Mouse (Mus musculus) cerebellum, postnatal 10 days (tissue): ENCODE measurements around the gene 4930544D05Rik.
A peak's percentile ranks its signal among the peaks of the same experiment; 100 is the strongest.

Source experiments
- DNase-seq, 2 experiments: peaks; one replicate each; pipeline ENCODE4 v3.0.0; 2021; ENCODE audit warnings: mixed read lengths in 2 of 2

The 4930544D05Rik gene

DNA sequence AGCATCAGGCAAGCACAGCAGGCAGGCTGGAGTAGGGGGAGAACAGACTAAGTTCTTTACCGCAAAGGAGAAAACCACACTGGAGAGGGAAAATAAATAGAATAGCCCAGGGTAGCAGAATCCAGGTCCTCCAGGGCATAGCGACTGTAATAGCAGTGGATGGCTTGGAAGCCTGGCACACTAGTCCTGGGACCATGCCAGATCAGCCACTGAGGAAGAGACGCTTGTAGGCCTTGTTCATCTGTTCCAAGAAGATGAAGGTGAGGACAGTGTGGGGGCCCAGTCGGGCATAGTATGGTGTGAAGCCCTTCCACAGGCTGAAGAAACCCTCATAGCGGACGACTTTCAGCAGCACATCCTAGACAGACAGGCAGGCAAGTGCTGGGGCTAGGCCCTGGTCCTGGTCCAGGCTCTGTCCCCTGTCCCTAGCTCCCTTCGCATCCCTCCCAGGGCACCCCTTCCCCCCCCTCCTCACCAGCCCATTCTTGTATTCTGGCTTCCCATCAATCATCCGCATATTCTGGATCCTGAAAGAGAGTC, 29.0 kb downstream of the 4930544D05Rik start:
- peak in 1 of 2 experiments; percentile 51 for DNase-seq

DNA sequence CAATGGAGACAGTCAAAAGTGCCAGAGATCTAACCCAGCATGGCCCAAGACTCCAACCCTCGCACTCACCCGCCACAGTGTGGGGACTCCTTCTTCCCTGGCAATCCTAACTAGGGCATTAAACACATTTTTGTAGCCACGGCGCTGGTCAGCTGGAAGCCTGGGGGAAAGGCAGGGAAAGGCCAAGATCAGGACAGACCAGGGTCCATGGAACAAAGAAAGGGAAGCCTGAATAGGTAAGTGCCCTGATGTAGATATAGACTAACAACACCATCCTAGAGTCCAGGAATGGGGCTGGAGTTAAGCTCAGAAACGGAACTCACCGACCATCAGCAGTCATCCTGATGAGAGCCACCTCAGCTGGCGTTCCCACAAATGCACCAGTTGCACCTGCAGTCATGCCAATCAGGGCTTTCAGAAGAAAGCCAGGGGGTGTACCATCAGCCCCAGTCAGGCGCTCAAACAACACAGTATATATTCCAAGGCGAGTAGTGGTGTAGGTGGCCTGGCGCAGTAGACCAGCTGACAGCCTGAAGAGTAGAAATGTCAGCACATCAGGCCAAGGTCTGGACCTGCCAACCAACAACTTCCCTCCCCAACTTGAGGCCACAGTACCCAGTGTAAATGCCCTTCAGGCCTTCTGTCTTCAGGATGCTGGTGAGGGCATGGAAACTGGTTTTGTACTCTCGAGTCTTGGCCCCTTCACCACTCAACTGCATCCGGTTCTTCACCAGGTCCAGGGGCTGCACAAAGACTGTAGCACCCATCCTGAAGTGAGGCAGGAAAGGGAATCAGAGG, 30.0 kb downstream of the 4930544D05Rik start:
- no peak for DNase-seq

DNA sequence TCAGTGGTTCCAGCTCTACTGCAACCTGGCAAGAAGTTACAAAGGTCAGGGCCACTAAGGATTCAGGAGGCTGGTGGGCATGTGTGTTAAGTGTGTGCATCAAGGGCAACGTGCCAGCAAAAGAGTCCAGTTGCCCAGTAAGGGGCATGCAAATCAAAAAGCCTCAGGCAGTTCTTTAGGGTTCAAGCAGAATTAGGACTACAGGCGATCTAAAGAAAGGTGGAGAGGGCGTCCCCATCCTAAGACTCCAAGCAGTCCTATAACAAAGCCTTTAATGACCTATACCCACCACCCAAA, 30.6 kb downstream of the 4930544D05Rik start:
- DNase-seq = peak; percentile 56 to 59

DNA sequence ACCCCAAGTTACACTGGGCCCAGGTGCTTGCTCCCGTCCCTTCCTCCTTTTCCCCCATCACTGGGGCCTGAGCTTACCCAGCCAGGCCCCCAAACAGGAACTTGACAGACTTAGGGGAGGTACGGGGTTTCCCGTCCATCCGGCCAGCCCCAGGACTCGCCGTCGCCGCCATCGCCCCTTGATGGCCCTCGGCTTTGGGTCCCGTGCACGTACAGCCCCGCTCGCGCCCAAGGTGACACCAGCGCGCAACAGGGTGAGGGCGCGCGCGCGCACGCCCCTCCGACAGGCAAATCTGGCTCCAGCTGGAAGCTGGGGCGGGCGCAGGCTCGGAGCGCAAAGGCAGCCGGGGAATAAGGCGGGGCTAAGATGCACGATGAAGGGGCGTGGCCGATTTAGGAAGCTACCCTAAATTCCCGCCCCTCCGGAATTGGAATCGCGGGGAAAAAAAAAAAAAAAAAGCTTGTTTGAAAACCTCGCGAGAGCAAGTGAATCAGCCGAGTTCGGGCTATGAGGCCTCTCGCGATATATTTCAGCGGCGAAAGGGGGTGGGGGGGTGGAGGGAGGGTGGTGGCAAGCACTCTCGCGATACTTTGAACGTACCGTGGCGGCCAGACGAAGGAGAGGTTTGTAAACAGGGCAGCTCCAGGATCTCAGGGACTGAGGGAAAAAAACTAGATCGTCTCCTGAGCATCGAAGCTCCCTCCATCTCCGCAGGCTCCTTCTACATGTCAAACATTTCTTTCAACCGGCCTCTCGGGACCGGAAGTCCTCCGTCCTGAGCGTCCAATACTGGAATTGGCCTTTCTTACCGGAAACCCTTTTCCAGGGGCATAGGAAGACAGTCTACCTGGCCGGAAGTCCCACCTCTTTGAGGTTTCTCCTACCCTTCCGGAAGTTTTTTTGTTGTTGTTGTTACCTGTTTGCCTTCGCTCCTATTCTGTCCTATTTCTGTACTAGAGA, 31.3 kb downstream of the 4930544D05Rik start, which contains the start of the genes Rnf167 and Slc25a11:
Rnf167 (plus strand) TSS at position 545 of the 960 bp plus-strand sequence.
Slc25a11 (minus strand) TSS at position 789 of the 960 bp plus-strand sequence.
- peak; percentile 98 to 99 for DNase-seq

DNA sequence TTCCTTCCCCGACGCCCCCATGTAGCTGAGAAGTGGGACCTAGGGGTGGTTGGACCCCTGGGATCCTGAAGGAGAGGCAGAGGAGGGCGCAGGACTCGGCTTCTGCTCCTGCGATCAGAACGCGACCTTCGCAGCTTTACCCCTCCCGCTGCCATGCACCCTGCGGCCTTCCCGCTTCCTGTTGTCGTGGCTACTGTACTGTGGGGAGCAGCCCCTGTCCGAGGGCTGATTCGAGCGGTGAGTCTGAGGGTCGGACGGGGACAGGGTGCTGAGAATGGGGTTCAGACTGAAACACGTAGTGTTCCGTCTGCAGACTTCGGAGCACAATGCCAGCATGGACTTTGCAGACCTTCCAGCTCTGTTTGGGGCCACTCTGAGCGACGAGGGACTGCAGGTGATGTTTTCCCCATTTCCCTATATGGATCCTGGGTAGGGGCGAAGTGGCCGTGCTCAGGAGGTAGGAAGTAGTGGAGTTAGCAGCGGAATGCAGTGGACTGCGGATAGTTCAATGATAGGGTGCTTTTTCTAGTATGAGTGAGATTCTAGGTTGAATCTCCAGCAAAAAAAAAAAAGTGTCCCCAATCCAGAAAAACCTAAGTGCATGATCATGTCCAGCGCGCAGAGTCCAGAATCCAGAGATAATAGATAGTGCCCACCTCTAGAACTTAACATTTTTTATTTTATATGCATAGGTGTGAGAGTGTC, 32.2 kb downstream of the 4930544D05Rik start:
- DNase-seq = peak in 1 of 2 experiments; percentile 46

DNA sequence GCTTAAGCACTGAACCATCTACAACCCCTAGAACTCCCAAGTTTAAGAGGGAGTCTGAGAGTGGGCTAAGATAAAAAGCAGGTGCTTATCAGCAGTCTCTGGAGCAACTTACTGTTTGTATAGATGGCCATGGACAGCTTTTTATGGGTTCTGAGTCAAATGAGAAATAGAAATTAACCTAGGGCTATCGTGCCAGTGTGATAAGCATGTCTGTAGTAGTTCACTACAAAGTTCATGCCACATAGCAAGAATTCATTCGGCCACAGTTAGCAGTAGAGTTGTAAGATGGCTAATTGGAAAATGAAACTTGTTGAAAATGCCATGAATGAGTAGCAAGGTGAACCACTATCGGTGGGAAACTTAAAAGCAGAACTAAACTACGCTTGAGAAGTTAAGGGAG, 32.9 kb downstream of the 4930544D05Rik start:
- DNase-seq = no peak

DNA sequence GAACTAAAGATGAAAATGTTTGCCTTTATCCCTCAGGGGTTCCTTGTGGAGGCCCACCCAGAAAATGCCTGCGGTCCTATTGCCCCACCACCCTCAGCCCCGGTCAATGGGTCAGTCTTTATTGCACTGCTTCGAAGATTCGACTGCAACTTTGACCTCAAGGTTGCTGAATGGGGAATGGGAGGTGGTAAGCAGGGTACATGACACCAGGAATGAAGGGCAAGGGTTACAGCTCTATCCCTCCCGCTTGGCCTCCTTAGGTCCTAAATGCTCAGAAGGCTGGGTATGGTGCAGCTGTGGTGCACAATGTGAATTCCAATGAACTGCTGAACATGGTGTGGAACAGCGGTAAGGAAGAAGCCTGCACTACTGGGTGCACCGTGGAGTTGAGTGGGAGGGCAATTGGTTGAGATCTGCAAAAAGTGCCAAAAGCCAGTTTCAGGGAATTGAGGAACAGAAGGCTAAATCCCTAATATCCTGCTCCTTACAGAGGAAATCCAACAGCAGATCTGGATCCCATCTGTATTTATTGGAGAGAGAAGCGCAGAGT, 33.6 kb downstream of the 4930544D05Rik start:
- no peak for DNase-seq

DNA sequence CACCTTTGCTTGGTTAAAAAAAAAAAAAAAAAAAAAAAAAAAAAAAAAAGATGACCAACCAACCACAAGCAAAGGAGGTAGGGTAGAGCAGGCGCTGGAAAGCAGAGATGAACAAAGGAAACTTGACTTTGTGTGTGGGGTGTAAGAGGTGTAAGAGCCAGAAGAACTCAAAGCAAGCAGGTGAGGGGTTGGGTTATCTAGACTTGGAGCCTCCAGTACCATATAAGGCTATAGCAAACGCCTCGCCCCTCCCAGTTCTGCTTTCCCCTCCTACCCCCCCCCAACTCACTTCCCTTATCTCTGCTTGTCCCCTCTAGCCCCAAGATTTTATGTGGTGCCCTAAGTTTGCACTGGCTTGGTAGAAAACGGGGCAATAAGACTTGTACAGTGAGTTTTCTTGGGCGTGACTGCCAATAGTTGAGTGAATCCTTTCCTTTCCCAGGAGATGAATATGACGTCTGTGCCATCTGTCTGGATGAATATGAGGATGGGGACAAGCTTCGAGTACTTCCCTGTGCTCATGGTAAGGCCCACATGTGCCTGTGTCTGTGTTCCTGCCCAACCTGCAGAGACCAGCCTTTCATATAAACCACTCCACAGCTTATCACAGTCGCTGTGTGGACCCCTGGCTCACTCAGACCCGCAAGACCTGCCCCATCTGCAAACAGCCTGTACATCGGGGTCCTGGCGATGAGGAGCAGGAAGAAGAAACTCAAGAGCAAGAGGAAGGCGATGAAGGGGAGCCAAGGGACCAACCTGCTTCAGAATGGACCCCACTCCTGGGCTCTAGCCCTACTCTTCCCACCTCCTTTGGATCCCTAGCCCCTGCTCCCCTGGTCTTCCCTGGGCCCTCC, 34.9 kb downstream of the 4930544D05Rik start:
- DNase-seq = no peak

DNA sequence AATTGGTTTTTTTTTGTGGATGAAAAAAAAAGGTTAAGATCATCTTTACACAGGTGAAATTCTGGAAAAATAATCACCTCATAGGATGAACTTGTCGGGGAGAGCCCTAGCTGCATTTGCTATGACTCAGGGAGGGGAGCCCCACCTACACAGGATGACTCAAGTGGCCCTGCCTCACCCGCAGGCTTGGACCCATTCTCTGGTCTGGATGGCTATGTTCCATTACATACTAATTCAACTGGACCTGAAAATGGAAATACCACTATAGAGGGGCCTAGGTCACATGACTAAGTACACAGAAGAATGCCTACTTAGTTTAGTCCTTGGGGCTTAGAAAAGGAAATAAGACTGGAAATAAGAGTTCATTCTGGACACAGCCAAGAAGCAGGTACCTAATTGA, 35.7 kb downstream of the 4930544D05Rik start:
- no peak for DNase-seq

DNA sequence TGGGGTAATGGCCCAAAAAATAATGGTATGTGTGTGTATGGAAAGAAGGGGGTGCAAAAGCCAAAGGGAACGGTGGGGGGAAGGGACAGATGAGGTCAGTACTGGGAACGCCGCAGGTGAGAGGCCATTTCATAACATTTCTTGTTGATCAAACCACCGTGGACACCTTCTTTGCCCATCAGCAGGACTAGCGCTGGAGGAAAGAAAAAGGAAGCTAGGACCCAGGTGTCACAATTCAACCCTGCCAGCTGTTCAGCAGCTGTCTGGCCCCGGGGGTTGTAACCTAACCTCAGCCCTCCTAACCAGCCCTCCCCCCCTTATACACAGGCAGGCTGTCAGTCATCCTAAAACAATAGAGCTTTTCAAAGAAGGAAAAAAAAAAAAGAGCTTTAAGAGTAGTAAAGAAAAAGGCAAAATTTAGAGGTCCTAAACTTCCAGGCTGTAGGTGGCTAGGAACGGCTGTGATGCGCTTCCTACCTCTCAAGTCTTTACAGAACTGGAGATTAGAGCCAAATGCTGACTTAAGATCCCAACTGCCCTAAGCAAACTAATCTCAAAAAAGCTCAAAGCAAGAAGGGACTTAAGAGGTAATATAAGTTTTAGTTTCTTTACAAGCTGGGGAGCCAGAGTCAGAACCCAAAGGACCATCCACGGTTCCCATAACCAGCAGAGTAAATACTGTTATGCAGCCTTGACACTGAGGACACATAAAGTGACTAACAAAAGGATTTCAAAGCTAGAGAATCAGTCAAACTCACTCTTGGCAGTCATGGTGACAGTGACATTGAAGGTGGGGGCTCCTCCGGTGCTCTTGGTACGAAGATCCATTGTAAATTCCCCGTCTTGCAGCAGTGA, 36.6 kb downstream of the 4930544D05Rik start:
- peak in 1 of 2 experiments; percentile 34 for DNase-seq

DNA sequence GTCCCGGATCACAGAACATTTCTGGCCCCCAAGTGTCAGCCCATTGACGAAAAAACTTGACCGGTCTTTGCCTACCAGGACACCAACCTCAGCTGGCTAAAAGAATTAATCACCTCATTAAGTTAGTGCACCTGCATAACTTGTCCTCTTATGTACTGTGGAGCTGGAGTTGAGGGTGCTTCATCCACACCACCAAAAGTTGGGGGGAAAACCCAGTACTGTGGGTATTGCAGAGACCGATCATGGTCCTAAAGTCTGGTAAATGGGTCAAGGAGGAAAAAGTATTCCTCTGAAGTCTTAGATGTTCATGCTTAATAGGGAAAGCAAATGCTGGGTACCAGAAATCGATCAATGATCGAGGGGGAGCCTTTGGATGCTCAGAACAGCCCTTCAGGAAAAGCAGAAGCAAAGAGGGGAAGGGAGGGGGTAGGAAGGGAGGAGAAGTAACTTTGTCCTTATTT, 37.3 kb downstream of the 4930544D05Rik start:
- DNase-seq = no peak

DNA sequence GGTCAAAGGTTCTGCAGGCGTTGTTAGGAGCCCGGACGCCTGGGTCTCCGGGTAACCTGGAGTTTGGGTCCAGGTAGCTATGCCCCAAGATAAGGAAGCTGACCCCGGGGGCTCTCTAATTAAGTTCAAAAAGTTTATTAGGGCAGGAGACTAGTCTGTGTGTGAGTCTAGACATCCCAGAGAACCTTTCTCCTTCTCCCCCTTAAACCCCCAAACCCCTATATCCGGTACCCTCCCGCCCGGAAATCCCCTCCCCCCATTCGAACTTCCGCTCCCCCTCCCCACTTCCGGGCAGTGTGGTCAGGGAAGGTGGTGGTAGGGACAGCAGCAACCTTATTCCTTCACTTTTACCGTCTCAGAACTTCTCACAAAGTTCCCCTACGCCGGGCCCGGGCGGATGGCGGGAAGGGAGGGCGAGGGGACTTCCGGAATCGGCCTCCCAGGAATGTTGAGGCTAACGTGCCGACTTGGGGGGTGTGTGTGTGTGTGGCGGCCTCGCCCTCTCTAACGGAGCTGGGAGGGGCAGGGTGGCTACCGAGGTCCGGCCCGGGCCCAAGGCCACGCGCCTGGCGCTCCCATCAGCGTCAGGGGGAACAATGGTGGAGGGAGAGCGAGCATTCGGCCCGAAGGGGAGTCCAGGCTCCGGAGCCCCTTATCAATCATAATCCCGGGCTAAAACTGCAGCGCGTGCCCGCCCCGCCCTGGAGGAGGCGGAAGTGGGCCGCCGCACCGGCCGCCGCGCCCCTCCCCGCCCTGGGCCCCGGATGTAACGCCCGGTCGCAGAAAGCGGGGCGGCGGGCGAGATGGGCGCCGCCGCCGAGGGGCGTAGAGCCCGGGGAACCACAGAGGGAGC, 37.9 kb downstream of the 4930544D05Rik start:
- peak; percentile 83 to 84 for DNase-seq

DNA sequence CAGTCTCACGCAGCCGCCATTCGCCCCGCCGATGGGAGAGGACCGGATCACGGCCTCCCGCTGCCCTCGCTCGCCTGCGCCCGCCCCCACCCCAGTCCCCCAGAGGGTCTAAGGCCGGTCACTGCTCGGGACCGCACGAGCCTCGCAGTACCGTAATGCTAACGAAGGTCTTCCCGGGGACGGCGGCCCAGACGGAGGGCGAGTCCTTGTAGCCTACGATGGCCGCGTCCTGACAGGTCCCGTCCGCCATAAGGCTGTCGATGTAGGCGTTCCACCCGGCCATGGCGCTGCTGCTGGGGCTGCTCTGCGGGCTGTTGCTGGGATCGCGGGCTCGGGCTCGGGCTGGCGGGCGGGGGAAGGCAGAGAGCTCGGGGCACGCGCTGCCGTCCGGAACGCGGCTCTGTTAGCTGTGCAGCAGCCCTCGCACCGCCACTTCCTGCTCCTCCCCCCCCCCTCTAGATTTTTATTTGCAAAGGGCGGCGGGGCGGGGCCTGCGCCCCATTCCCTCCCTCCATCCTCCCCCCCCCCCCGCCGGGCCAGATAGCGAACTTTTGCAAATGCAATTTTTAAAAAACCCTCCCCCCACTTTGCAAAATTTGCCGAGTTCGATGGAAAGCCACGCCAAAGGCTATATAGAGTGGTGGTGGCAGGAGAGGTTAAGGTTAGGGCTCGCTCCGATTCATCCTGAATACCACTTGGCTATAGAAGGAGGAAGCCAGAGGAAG, 38.7 kb downstream of the 4930544D05Rik start, which contains the start of gene Pfn1:
Pfn1 (minus strand) TSS at position 447 of the 725 bp plus-strand sequence.
- DNase-seq = peak; percentile 90 to 91

DNA sequence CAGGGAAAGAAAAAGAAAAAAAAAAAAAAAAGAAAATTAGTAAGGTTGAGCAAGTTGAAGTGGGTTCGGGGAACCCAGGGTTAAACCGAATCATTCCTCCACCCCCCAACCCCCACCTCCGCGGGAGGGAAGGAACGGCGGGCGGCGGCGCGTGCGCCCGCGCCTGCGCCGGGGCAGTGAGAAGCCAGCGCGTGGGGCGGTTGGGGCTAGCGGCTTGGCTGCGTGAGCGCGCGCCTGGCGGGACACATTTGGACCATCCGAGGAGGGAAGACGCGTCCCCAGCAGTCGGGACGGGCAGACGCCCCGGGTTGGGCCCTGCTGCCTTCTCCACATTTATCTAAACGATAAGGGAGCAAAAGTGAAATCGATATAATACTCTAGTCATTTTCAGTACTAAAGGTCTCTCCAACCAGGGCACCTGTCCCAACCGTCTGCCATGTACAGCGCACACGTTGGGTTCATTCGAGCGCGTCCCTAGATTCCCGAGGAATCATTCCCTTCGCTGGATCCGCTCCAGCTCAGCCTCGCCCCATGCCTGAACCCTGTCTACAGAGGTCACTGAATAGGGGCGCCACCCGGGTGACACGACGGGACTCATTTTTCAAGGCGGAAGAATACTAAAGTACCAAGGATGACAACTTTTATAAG, 39.4 kb downstream of the 4930544D05Rik start:
- peak; percentile 92 to 95 for DNase-seq

DNA sequence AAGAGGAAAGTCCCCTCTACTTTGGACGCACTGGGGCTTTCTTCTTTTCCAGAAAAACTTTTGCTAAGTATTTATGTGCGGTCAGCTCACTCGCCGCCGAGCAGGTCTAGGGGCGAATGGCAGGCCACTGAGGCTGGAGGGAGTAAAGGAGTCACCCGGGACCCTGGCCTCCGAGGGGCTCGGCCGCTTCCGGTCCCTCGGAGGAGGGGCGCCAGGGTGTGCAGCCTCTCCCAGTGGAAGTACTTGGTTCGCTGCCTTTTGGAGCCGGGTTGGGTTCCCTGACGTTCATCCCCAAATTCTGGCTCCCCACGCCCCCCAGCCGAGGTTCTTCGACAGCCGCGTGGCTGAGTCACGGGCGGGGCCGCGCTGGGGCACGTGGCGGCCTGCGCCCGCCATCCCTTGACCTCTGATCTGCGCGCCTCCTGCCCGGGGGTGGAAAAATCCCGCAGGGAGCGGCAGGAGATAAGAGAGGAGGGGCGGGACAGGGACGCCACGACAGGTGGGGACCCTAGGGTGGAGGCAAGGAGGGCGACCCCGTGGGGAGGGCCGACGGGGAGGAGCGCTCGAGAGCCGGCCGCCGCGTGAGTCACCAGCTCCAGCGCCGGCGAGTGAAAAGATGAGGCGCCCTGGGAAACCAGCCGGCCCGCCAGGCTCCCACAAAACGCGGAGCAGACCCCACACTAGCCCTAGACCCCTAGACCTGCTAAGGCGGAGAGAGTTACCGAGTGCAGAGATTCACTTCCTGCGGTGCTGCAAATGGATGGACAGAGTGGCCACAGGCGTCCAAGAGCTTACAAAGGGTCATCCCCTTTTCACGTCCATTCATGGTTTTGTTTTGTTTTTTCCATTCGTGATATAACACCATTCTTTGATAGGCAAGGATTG, 40.2 kb downstream of the 4930544D05Rik start:
- DNase-seq = peak; percentile 64 to 67

DNA sequence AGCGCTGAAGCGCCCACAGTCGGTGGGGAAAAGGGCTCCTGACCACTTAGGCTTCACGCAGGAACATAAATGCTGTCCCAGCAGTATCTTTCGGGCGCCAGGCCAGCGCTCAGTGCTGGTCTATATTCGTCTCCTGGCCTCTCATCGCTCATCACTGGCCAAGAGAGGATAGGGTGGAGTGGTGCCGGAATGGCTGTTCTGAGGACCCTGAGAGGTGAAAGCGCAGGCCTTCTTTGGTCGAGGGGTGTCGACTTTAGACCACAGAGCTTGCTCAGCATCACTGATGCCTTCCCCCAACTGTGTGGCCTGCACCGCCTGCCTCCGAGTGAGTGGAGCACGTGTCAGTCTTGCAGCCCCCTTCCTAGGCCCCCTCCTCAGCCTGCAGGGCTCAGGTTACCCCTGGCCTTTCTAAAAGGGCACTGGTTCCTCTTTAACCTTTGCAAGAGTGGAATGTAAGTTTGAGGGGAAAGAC, 40.8 kb downstream of the 4930544D05Rik start:
- DNase-seq = peak; percentile 72 to 74

DNA sequence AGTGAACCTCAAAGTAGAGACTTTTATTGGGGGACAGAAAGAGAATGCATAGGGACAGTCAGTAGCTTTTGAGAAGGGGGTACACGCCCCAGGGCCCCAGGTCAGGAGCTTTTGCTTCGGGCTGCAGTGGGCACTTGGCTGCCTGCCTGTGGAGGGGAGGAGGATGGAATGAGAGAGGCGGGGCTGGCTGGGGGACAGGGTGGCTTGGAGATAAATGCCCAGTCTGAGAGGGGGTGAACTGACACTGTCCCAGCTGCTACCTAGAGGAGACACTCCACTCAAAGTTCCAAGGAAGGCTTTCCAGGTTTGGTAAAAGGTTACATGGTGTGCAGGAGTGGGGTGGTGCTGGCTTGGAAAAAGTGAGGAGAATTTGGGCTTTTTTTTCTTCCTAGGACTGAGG, 41.3 kb downstream of the 4930544D05Rik start, which contains the start of gene Eno3:
Eno3 (plus strand) TSS at position 239 of the 400 bp plus-strand sequence.
- DNase-seq = peak; percentile 53 to 55
